Mouse (Mus musculus): ENCODE measurements around the gene Hist1h2ap. TPM values are rescaled to one million over a fixed set of nuclear protein-coding genes. Genes with fewer than 3 reads are reported as not detected.

Gene Hist1h2ap
- polyA plus RNA-seq, 1 experiment from 2014 or later, result 5,437 TPM

- WGBS, result 28% methylated on average over 6 of the region's 6 CpGs
- Histone ChIP-seq H3K4me1 (ENCODE audit: insufficient read depth) (peaks cover 17% of the 10 kb centered on the region; the same call in 1 of the 2 replicates), H3K4me3 (ENCODE audit: low read depth, low read length) (no peak overlapping the region), H3K27ac (ENCODE audit: low read depth) (peak overlapping the region; percentile 100), H3K27me3 (ENCODE audit: insufficient read depth, low read length) (no peaks in the 10 kb centered on the region), H3K36me3 (ENCODE audit: insufficient read depth) (no peaks in the 10 kb centered on the region), H3K9ac (peak overlapping the region; percentile 45), H3K9me3 (ENCODE audit: low read depth, low read length) (no peaks in the 10 kb centered on the region), H3K4me2 (peak overlapping the region; percentile 90)
- ATAC-seq (ENCODE audit: insufficient read depth) (no peak), DNase-seq (peak; percentile 14)
- no peak for TF ChIP-seq CTCF (IDR thresholded peaks at IDR 0.05; ENCODE audit: low read depth)
These were observed 49.0 kb downstream of the Hist1h2ap start for GRCm38 (mm10) chr13:21784311-21784710.

- ATAC-seq (ENCODE audit: insufficient read depth), result no peak
- Histone ChIP-seq H3K9me3 (ENCODE audit: low read depth, low read length) (no peaks in the 10 kb centered on the region), H3K4me2 (peak overlapping the region; percentile 90), H3K36me3 (ENCODE audit: insufficient read depth) (no peaks in the 10 kb centered on the region), H3K27me3 (ENCODE audit: insufficient read depth, low read length) (no peaks in the 10 kb centered on the region), H3K9ac (peak overlapping the region; percentile 45), H3K4me1 (ENCODE audit: insufficient read depth) (peaks cover 17% of the 10 kb centered on the region; the same call in 1 of the 2 replicates), H3K27ac (ENCODE audit: low read depth) (peak overlapping the region; percentile 100), H3K4me3 (ENCODE audit: low read depth, low read length) (peak overlapping the region; percentile 46)
- TF ChIP-seq CTCF (IDR thresholded peaks at IDR 0.05; ENCODE audit: low read depth), result no peak
- peak; percentile 88 for DNase-seq
- WGBS, result 1% methylated on average over 9 of the region's 9 CpGs
These were observed 49.6 kb downstream of the Hist1h2ap start for GRCm38 (mm10) chr13:21783734-21784161.

GRCm38 (mm10) chr13:21783255-21783617, 50.1 kb downstream of the Hist1h2ap start, which contains the start of gene Hist1h3i:
TSS of gene Hist1h3i (minus strand) at chr13:21783370.
- Histone ChIP-seq H3K4me1 (ENCODE audit: insufficient read depth) (peaks cover 12% of the 10 kb centered on the region; the same call in 1 of the 2 replicates), H3K27me3 (ENCODE audit: insufficient read depth, low read length) (no peaks in the 10 kb centered on the region), H3K4me2 (peak within 1 kb of the TSS; percentile 90), H3K4me3 (ENCODE audit: low read depth, low read length) (peak within 1 kb of the TSS; percentile 46), H3K36me3 (ENCODE audit: insufficient read depth) (no peaks in the 10 kb centered on the region), H3K27ac (ENCODE audit: low read depth) (peak within 1 kb of the TSS; percentile 100), H3K9ac (peak within 1 kb of the TSS; percentile 79), H3K9me3 (ENCODE audit: low read depth, low read length) (no peaks in the 10 kb centered on the region)
- DNase-seq, result peak; percentile 95
- under 1% methylated on average over 13 of the region's 20 CpGs for WGBS
- ATAC-seq (ENCODE audit: insufficient read depth), result peak; percentile 67
- no peak for TF ChIP-seq CTCF (IDR thresholded peaks at IDR 0.05; ENCODE audit: low read depth)

Small RNA genes lying within 50 kb of the gene (microRNA-seq; reads per million reads assigned to microRNA genes)
- gene Gm19658 (ENCODE audit: borderline number of aligned reads) (not detected), gene Gm44346 (ENCODE audit: borderline number of aligned reads) (not detected), gene Gm44466 (ENCODE audit: borderline number of aligned reads) (not detected)

Other genes with a start within 250 kb of the Hist1h2ap start
- gene Olfr1362, start 219.5 kb downstream of the Hist1h2ap start, polyA plus RNA-seq (2014; fragmentation: Nextera tagmentation; extraction: Ambion mirVana), result not detected in 2 replicates
- not detected in 2 replicates for gene Olfr11, start 191.0 kb downstream of the Hist1h2ap start, polyA plus RNA-seq (2014; fragmentation: Nextera tagmentation; extraction: Ambion mirVana)
- gene Olfr1361, start 170.1 kb downstream of the Hist1h2ap start, polyA plus RNA-seq (2014; fragmentation: Nextera tagmentation; extraction: Ambion mirVana), result not detected in 2 replicates
- not detected in 2 replicates for gene Olfr1360, start 156.1 kb downstream of the Hist1h2ap start, polyA plus RNA-seq (2014; fragmentation: Nextera tagmentation; extraction: Ambion mirVana)
- gene Olfr1359, start 135.4 kb downstream of the Hist1h2ap start, polyA plus RNA-seq (2014; fragmentation: Nextera tagmentation; extraction: Ambion mirVana), result not detected in 2 replicates
- gene Hist1h2bl, start 117.4 kb downstream of the Hist1h2ap start, polyA plus RNA-seq (2014; fragmentation: Nextera tagmentation; extraction: Ambion mirVana), result 3.8 and 6.9 TPM in 2 replicates
- 40.4 and 42.9 TPM in 2 replicates for gene Hist1h2ai, start 117.1 kb downstream of the Hist1h2ap start, polyA plus RNA-seq (2014; fragmentation: Nextera tagmentation; extraction: Ambion mirVana)
- 13.9 and 23.8 TPM in 2 replicates for gene Hist1h3h, start 115.8 kb downstream of the Hist1h2ap start, polyA plus RNA-seq (2014; fragmentation: Nextera tagmentation; extraction: Ambion mirVana)
- 4.9 and 8.0 TPM in 2 replicates for gene Hist1h2bm, start 111.5 kb downstream of the Hist1h2ap start, polyA plus RNA-seq (2014; fragmentation: Nextera tagmentation; extraction: Ambion mirVana)
- gene Hist1h4j, start 98.4 kb downstream of the Hist1h2ap start, polyA plus RNA-seq (2014; fragmentation: Nextera tagmentation; extraction: Ambion mirVana), result 0.96 and 2.2 TPM in 2 replicates
- 6.4 and 8.8 TPM in 2 replicates for gene Hist1h4k, start 83.0 kb downstream of the Hist1h2ap start, polyA plus RNA-seq (2014; fragmentation: Nextera tagmentation; extraction: Ambion mirVana)
- gene Hist1h2ak, start 79.7 kb downstream of the Hist1h2ap start, polyA plus RNA-seq (2014; fragmentation: Nextera tagmentation; extraction: Ambion mirVana), result 16.8 and 20.4 TPM in 2 replicates
- gene Hist1h2bn, start 79.4 kb downstream of the Hist1h2ap start, polyA plus RNA-seq (2014; fragmentation: Nextera tagmentation; extraction: Ambion mirVana), result 2.0 and 3.1 TPM in 2 replicates
- gene Hist1h1b, start 52.9 kb downstream of the Hist1h2ap start, polyA plus RNA-seq (2014; fragmentation: Nextera tagmentation; extraction: Ambion mirVana), result 18.5 and 19.7 TPM in 2 replicates
- 237 and 252 TPM in 2 replicates for gene Hist1h3i, start 50.1 kb downstream of the Hist1h2ap start, polyA plus RNA-seq (2014; fragmentation: Nextera tagmentation; extraction: Ambion mirVana)
- gene Hist1h2an, start 46.3 kb downstream of the Hist1h2ap start, polyA plus RNA-seq (2014; fragmentation: Nextera tagmentation; extraction: Ambion mirVana), result 7.2 and 8.9 TPM in 2 replicates
- 2.0 and 3.4 TPM in 2 replicates for gene Hist1h2bp, start 46.0 kb downstream of the Hist1h2ap start, polyA plus RNA-seq (2014; fragmentation: Nextera tagmentation; extraction: Ambion mirVana)
- gene Hist1h2bq, start 23.3 kb downstream of the Hist1h2ap start, polyA plus RNA-seq (2014; fragmentation: Nextera tagmentation; extraction: Ambion mirVana), result 24.4 and 25.8 TPM in 2 replicates
- gene Hist1h2ao, start 23.0 kb downstream of the Hist1h2ap start, polyA plus RNA-seq (2014; fragmentation: Nextera tagmentation; extraction: Ambion mirVana), result 1.9 TPM in 1 of 2 replicates, not detected in the other
- not detected in 2 replicates for gene Hist1h4m, start 21.8 kb downstream of the Hist1h2ap start, polyA plus RNA-seq (2014; fragmentation: Nextera tagmentation; extraction: Ambion mirVana)
- gene Hist1h4n, start 1.3 kb downstream of the Hist1h2ap start, polyA plus RNA-seq (2014; fragmentation: Nextera tagmentation; extraction: Ambion mirVana), result 31.8 and 32.5 TPM in 2 replicates
- gene Hist1h2br, start 236 bp upstream of the Hist1h2ap start, polyA plus RNA-seq (2014; fragmentation: Nextera tagmentation; extraction: Ambion mirVana), result 26.4 and 28.5 TPM in 2 replicates
- 16.0 and 16.4 TPM in 2 replicates for gene Zfp184, start 111.6 kb upstream of the Hist1h2ap start, polyA plus RNA-seq (2014; fragmentation: Nextera tagmentation; extraction: Ambion mirVana)
- 0.12 and 0.26 TPM in 2 replicates for gene Pom121l2, start 147.7 kb upstream of the Hist1h2ap start, polyA plus RNA-seq (2014; fragmentation: Nextera tagmentation; extraction: Ambion mirVana)
- gene Prss16, start 176.2 kb upstream of the Hist1h2ap start, polyA plus RNA-seq (2014; fragmentation: Nextera tagmentation; extraction: Ambion mirVana), result 1.6 and 2.0 TPM in 2 replicates
- gene Hist1h2ah, start 202.1 kb upstream of the Hist1h2ap start, polyA plus RNA-seq (2014; fragmentation: Nextera tagmentation; extraction: Ambion mirVana), result 21.2 and 21.6 TPM in 2 replicates
- 8.6 and 11.7 TPM in 2 replicates for gene Hist1h2bk, start 202.4 kb upstream of the Hist1h2ap start, polyA plus RNA-seq (2014; fragmentation: Nextera tagmentation; extraction: Ambion mirVana)
- gene Hist1h4i, start 207.9 kb upstream of the Hist1h2ap start, polyA plus RNA-seq (2014; fragmentation: Nextera tagmentation; extraction: Ambion mirVana), result 26.4 and 26.7 TPM in 2 replicates
- 71.0 and 82.2 TPM in 2 replicates for gene Hist1h2ag, start 209.4 kb upstream of the Hist1h2ap start, polyA plus RNA-seq (2014; fragmentation: Nextera tagmentation; extraction: Ambion mirVana)
- gene Hist1h2bj, start 209.7 kb upstream of the Hist1h2ap start, polyA plus RNA-seq (2014; fragmentation: Nextera tagmentation; extraction: Ambion mirVana), result 15.8 and 16.9 TPM in 2 replicates

All from lung, embryonic 14.5 days (tissue).